Mouse (Mus musculus) cerebellum, postnatal 14 days (tissue): ENCODE data around the gene Efnb2.

Source experiments
- DNase-seq, 2 experiments: peaks; one replicate each; pipeline ENCODE4 v3.0.0; 2021; ENCODE audit warnings: mixed read lengths in 2 of 2

Gene Efnb2

GRCm38 (mm10) chr8:8568215-8568773 is 92.7 kb downstream of the Efnb2 start:
- DNase-seq, result no peak
